Mouse (Mus musculus) left cerebral cortex, postnatal 10 days (tissue): ENCODE measurements around the gene Ccdc13. TPM values are rescaled to one million over a fixed set of nuclear protein-coding genes. Genes with fewer than 3 reads are reported as not detected.

Experiments
- total RNA-seq, 2 experiments: library from RNA; stranded (reverse); gene quantifications; 2 replicates each; pipeline ENCODE4 v1.2.3; 2021

Gene Ccdc13
- total RNA-seq, 2 experiments from 2014 or later: 9.0 to 9.3 TPM

Other genes starting within 250 kb of the Ccdc13 start
- gene Lyzl4, start 197.4 kb downstream of the Ccdc13 start, total RNA-seq: under 1 TPM; 0.87 to 0.97 TPM
- 10 to 100 TPM; 11.8 TPM for gene Vipr1, start 196.7 kb downstream of the Ccdc13 start, total RNA-seq
- 10 to 100 TPM; 32.5 to 33.0 TPM for gene Sec22c, start 134.0 kb downstream of the Ccdc13 start, total RNA-seq
- gene Ss18l2, start 129.1 kb downstream of the Ccdc13 start, total RNA-seq: 10 to 100 TPM; 76.4 to 94.9 TPM
- 100 to 1,000 TPM; 112 to 119 TPM for gene Nktr, start 120.3 kb downstream of the Ccdc13 start, total RNA-seq
- gene Zfp651, start 80.1 kb downstream of the Ccdc13 start, total RNA-seq: 100 to 1,000 TPM; 105 to 110 TPM
- gene Klhl40, start 61.9 kb downstream of the Ccdc13 start, total RNA-seq: 1 to 10 TPM; 3.3 to 3.5 TPM
- 1 to 10 TPM; 3.8 TPM for gene Hhatl, start 47.0 kb downstream of the Ccdc13 start, total RNA-seq
- gene Higd1a, start 18.9 kb upstream of the Ccdc13 start, total RNA-seq: 10 to 100 TPM; 97.0 to 99.0 TPM
- gene Ackr2, start 58.9 kb upstream of the Ccdc13 start, total RNA-seq: 1 to 10 TPM; 3.6 to 4.2 TPM
- not detected for gene Cyp8b1, start 76.8 kb upstream of the Ccdc13 start, total RNA-seq
- 1 to 10 TPM; 3.2 to 4.4 TPM for gene Fam198a, start 111.5 kb upstream of the Ccdc13 start, total RNA-seq
- 10 to 100 TPM; 38.1 to 40.0 TPM for gene Pomgnt2, start 157.6 kb upstream of the Ccdc13 start, total RNA-seq